Mouse (Mus musculus) hindbrain, embryonic 10.5 days (tissue): ENCODE measurements at regions not wholly inside any gene's neighbourhood (a gene's known extent, or its start where the extent isn't known, plus 50 kb on each side); places are given as distances from the start of the nearest gene placed in this dataset.

Experiments
- DNase-seq: peaks from one replicate; pipeline ENCODE4 v3.0.0-alpha.2; 2017; ENCODE audit warnings: low spot score
- H3K27ac ChIP-seq: fragments of 300-500 bp; sonication (generic); 2 replicates; pipeline ENCODE4 v1.5.1; 2016; ENCODE audit warnings: mild to moderate bottlenecking, moderate library complexity
- H3K27me3 ChIP-seq: fragments of 300-500 bp; sonication (generic); 2 replicates; pipeline ENCODE4 v1.6.1; 2016; ENCODE audit warnings: mild to moderate bottlenecking; ENCODE audit not compliant: poor library complexity, insufficient read depth, severe bottlenecking
- H3K36me3 ChIP-seq: fragments of 300-500 bp; sonication (generic); 2 replicates; pipeline ENCODE4 v1.6.1; 2016; ENCODE audit warnings: mild to moderate bottlenecking, moderate library complexity
- H3K4me1 ChIP-seq: fragments of 300-500 bp; sonication (generic); replicated peaks from 2 replicates; pipeline ENCODE4 v1.6.1; 2016; ENCODE audit warnings: mild to moderate bottlenecking
- H3K4me3 ChIP-seq: fragments of 300-500 bp; sonication (generic); 2 replicates; pipeline ENCODE4 v1.5.1; 2016; ENCODE audit warnings: mild to moderate bottlenecking, moderate library complexity
- H3K9me3 ChIP-seq: fragments of 300-500 bp; sonication (generic); 2 replicates; pipeline ENCODE4 v1.6.1; 2016; ENCODE audit warnings: mild to moderate bottlenecking, moderate library complexity
- WGBS: fragments of 180-500 bp; shearing (Covaris S2); methylation state at CpG from one replicate; pipeline ENCODE4 v1.1.7; 2016; 5-methylcytosine and 5-hydroxymethylcytosine counted together

DNA sequence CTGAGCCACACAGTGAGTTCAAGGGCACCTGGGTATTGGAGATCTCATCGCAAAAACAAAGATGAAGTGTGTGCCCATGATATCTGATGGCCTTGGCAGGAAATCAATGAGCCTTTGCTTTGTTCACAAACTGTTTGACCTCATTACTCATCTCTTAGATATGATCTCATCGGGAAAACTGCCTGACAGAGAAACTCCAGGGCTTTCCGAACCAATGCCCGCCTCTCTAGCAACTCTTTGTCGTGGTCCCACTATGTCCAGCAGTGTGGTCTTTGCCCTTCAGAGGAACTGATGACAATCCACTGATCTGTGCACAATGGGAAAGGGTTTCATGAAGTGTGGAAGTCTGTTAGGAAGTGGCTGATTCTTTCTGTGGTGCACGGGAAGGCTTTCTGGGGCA is 247.2 kb upstream of the Far2 start:
- no peak for DNase-seq
- no peaks in the 10 kb centered on the region for H3K36me3 ChIP-seq
- 92% methylated on average over 6 of the region's 6 CpGs for WGBS

DNA sequence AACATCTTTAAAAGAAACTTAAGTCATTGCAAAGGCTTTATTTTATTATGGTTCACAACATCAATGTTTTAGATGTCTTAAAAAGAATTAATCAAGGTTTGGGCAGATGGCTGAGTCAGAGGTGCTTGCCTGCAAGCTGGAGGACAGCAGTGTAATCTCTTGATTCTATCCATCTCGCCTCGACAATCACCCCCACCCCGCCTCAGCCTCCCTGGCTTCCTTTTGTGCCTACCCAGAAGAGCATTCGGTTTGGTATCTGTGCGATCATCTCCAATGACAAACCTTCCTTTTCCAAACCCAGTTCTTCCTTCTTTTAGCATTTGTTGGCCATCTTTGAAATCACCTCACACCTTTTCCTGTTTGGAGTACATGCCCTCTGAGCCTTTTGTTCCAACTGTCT is 246.2 kb upstream of the Far2 start:
- DNase-seq, result no peak
- no peaks in the 10 kb centered on the region for H3K36me3 ChIP-seq
- no peak overlapping the region for H3K4me3 ChIP-seq
- H3K4me1 ChIP-seq, result no peaks in the 10 kb centered on the region
- H3K27me3 ChIP-seq, result no peaks in the 10 kb centered on the region
- H3K9me3 ChIP-seq, result no peaks in the 10 kb centered on the region
- no peak overlapping the region for H3K27ac ChIP-seq
- 92% methylated on average over 5 of the region's 5 CpGs for WGBS

More for the DNA sequence above, 247.2 kb upstream of the Far2 start:
- no peak overlapping the region for H3K27ac ChIP-seq
- no peaks in the 10 kb centered on the region for H3K4me1 ChIP-seq
- H3K9me3 ChIP-seq, result no peaks in the 10 kb centered on the region
- no peaks in the 10 kb centered on the region for H3K27me3 ChIP-seq
- no peak overlapping the region for H3K4me3 ChIP-seq

DNA sequence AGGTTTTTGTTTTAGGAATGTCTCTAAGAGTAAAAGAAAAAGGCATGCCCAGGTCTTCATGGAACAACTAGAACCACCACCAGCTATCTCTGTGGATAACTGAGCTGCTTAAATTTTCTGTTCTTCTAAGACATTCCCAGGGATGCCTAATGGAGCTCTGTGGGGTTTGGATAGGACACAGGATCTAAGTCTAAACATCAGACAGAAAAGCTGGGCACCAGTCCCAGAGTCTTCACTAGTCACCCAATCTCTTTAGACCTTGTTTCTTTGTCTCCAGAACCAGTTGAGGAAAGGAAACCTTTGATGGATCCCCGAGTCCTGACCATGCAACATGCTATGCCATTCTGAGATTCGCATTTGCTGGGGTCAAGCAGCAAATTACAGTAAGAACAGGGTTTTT is 243.2 kb upstream of the Far2 start:
- WGBS, result 92% methylated on average over 2 of the region's 2 CpGs
- no peak for DNase-seq
- H3K36me3 ChIP-seq, result no peaks in the 10 kb centered on the region
- no peaks in the 10 kb centered on the region for H3K9me3 ChIP-seq
- H3K27ac ChIP-seq, result no peak overlapping the region
- H3K27me3 ChIP-seq, result no peaks in the 10 kb centered on the region
- no peak overlapping the region for H3K4me3 ChIP-seq
- H3K4me1 ChIP-seq, result no peaks in the 10 kb centered on the region

DNA sequence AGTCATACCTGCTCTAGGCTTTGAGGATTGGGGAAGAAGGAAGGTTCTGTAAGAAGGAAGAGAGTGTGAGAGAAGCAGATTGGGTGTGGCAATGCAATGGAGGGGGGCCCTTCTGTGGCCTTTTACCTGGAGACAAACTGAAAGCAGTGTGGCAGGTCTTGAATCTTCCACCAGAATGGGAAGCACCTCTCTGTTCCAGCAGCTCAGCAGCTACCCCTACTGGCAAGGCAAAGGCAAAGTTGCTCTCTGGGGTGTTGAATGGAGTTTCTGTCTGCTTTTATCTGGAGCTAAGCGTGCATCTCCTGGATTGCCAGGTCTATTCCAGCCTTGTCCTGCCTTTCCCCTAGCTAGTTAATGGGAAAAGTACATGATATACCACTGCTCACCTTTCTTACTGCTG is 236.3 kb upstream of the Far2 start:
- DNase-seq, result peak; percentile 49
- Histone ChIP-seq H3K4me3 (no peak overlapping the region), H3K27ac (no peak overlapping the region), H3K4me1 (no peaks in the 10 kb centered on the region), H3K27me3 (no peaks in the 10 kb centered on the region), H3K36me3 (no peaks in the 10 kb centered on the region), H3K9me3 (no peaks in the 10 kb centered on the region)
- 33% methylated on average over 1 of the region's 1 CpGs for WGBS

DNA sequence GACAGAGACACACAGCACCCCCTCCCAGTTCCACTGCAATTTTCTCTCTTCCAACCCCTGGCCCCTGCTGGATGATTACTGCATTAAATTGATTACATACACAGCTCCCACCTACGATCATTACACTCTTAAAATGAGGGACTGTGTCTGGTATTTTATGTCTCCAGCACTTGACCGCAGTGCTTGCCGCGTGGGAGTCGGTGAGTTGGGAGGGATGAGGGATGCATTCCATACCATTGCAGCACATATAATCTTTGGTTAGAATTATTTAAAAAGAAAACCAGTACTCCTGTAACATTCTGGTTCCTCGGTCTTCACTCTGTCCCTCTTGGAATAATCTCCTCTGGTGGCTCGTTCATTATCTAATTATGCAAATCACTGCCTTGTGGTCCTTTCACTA is 230.2 kb upstream of the Far2 start:
- Histone ChIP-seq H3K27me3 (no peaks in the 10 kb centered on the region), H3K27ac (no peak overlapping the region), H3K36me3 (no peaks in the 10 kb centered on the region), H3K4me1 (0 out of 2 replicates have a peak, but pooled peaks cover under 1% of the 10 kb centered on the region), H3K4me3 (no peak overlapping the region), H3K9me3 (no peaks in the 10 kb centered on the region)
- DNase-seq, result no peak
- WGBS, result 84% methylated on average over 7 of the region's 7 CpGs

DNA sequence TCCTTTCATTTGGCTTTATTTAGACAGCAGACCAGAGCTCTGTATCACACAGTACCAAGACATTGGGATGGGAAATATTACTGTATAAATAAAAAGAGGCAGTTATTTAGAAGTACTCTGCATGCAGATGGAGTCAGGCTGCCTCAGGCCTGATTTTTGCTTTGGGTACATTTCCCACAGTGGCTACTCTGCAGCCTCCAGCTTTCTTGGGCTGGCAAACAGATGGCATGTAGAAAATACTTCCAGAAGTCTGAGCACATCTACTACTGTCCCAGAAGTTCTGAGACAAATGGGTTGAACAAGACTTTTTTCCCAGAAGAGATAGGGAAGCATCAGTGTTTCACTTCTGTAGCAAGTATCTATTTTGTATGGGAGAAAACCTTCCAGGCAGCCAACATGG is 229.8 kb upstream of the Far2 start:
- Histone ChIP-seq H3K4me1 (peaks cover 4% of the 10 kb centered on the region; the same call in 1 of the 2 replicates), H3K4me3 (no peak overlapping the region), H3K27ac (no peak overlapping the region), H3K9me3 (no peaks in the 10 kb centered on the region), H3K36me3 (no peaks in the 10 kb centered on the region), H3K27me3 (no peaks in the 10 kb centered on the region)
- no peak for DNase-seq

DNA sequence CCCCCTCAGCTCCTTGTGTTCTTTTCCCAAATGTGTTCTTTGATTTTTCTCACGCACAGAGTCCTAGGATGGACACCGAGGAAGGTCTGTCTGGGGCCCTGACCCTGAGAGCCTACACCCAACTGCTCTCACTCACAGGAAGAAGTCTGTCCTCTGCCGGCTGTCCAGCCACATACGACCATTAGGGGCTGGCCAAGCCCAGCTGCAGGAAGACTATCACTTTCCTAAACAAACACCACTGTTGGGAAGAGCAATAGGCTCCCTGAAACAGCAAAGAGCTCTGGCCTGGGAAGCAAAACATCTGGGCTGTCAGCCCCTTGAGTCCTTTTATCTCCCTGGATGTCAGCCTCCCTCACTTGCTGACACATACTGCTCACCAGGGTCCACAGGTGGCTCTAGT is 224.8 kb upstream of the Far2 start:
- Histone ChIP-seq H3K4me1 (peaks cover 5% of the 10 kb centered on the region; the same call in 1 of the 2 replicates), H3K27ac (no peak overlapping the region), H3K36me3 (no peaks in the 10 kb centered on the region), H3K4me3 (no peak overlapping the region), H3K9me3 (no peaks in the 10 kb centered on the region), H3K27me3 (no peaks in the 10 kb centered on the region)
- peak; percentile 19 for DNase-seq
- 49% methylated on average over 4 of the region's 4 CpGs for WGBS

DNA sequence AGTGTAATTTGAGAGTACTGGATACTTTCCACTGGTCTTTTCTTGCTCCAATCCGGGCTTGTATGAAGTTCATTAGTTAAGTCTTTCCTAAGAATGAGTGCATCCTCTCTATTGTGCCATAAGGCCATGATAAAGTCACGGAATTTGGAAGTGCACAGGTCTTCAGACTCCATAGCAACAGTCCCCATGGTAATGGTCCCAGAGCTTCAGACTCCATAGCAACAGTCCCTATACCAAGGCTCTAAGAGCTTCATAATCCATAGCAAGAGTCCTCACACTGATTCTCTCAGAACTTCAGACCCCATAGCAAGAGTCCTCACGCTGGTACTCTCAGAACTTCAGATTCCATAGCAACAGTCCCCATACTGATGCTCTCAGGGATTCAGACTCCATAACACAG is 214.5 kb upstream of the Far2 start:
- Histone ChIP-seq H3K27me3 (no peaks in the 10 kb centered on the region), H3K27ac (no peak overlapping the region), H3K4me3 (no peak overlapping the region), H3K36me3 (no peaks in the 10 kb centered on the region), H3K9me3 (no peaks in the 10 kb centered on the region), H3K4me1 (no peaks in the 10 kb centered on the region)
- DNase-seq, result no peak
- WGBS, result 73% methylated on average over 3 of the region's 3 CpGs

DNA sequence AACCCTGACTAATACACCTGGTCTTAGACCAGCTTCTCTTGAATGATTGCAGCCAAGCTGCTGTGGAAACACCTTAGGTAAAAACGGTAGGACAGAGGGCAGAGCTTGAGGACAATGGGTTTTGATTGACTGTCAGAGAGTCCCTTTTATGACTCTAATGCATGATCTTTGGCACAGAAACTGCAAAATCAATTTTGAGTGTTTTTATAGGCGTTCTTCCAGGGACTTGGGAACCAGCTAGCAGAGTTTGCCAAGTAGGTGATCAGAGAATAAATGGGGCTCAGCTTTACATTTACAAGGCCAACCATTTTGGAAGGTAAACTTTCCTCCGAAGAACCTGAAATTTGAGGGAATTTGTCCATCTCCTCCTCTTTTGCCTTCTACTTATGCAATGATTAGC is 213.6 kb upstream of the Far2 start:
- Histone ChIP-seq H3K27me3 (no peaks in the 10 kb centered on the region), H3K27ac (no peak overlapping the region), H3K4me1 (no peaks in the 10 kb centered on the region), H3K4me3 (no peak overlapping the region), H3K9me3 (no peaks in the 10 kb centered on the region), H3K36me3 (no peaks in the 10 kb centered on the region)
- DNase-seq, result no peak
- WGBS, result 90% methylated on average over 3 of the region's 3 CpGs

DNA sequence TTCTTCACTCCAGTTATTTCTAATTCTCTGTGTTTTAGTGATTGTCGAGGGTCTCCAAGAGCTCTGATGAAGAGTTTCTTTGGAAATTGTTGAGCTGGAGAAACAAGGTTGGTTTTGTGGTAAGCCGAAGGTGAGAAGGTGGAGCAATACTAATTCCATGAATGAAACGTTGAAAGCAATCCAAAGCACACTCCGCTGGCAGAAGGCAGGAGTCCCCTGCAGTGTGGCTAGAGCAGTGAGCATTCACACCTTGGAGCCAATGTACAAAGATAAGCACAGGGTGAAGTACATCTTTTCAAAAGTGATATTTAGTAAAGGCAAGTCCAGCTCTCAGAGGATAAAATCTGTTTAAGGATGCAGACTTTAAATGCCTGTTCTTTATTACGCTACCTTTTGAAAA is 208.2 kb upstream of the Far2 start:
- H3K27me3 ChIP-seq, result no peaks in the 10 kb centered on the region
- H3K9me3 ChIP-seq, result no peaks in the 10 kb centered on the region
- no peak overlapping the region for H3K4me3 ChIP-seq
- no peaks in the 10 kb centered on the region for H3K36me3 ChIP-seq
- DNase-seq, result no peak
- no peak overlapping the region for H3K27ac ChIP-seq
- no peaks in the 10 kb centered on the region for H3K4me1 ChIP-seq
- WGBS, result 83% methylated on average over 5 of the region's 5 CpGs

DNA sequence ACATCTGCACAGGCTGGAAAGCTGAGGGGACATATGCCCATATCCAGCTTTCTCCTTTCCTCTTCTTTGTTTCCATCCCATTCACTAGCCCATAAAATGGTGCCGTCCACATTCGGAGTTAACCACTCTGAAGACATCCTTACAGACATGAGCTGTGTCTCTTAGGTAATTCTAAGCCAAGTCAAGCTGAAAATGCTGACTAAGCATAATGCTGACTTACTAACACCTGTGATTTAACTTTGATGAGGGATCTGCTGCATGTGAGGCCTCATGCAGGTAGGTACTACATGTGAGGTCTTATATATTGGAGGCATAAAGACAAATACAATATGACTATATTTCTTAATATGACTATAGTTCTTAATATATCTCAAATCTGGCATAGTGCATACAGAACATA is 197.1 kb upstream of the Far2 start:
- H3K36me3 ChIP-seq, result no peaks in the 10 kb centered on the region
- DNase-seq, result no peak
- no peak overlapping the region for H3K4me3 ChIP-seq
- no peaks in the 10 kb centered on the region for H3K4me1 ChIP-seq
- H3K9me3 ChIP-seq, result no peaks in the 10 kb centered on the region
- WGBS, result 86% methylated on average over 2 of the region's 2 CpGs
- H3K27me3 ChIP-seq, result no peaks in the 10 kb centered on the region
- H3K27ac ChIP-seq, result no peak overlapping the region

DNA sequence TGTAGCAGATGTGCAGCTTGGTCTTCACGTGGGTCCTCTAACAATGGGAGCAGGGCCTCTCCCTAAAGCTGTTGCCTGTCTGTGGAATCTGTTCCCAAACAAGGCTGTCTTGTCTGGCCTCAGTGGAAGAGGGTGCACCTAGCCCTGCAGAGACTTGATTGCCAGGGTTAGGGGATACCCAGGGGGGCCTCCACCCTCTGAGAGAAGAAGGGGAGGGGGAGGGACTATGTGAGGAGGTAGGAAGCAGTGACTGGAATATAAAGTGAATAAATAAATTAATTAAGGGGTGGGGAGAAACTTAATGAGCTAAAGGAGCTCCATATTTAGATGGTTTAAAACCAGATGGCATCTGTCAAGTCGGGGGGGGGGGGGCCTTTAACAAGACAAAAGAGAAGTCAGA is 185.9 kb upstream of the Far2 start:
- H3K4me1 ChIP-seq, result 0 out of 2 replicates have a peak, but pooled peaks cover 4% of the 10 kb centered on the region
- H3K36me3 ChIP-seq, result no peaks in the 10 kb centered on the region
- H3K27me3 ChIP-seq, result no peaks in the 10 kb centered on the region
- no peaks in the 10 kb centered on the region for H3K9me3 ChIP-seq
- DNase-seq, result no peak
- H3K27ac ChIP-seq, result no peak overlapping the region
- no peak overlapping the region for H3K4me3 ChIP-seq
- WGBS, result 57% methylated on average over 2 of the region's 2 CpGs

DNA sequence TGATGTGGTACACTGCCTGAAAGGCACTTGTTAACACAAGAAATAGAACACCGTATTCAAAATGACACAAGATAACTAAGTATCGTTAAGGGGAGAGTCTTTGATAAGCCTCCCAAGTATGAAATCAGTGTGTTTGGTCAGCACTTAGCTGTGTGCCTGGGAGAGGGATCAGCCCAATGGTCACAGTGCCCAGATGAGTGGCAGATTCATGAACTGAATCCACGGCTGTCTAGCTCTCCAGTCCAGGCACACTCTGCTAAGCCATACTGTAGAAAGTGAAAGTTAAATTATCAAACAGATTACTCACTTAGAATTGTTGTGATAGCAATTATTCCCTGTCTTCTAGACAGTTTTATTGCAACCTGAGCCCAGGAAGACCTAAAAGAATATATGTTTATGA is 176.0 kb upstream of the Far2 start:
- Histone ChIP-seq H3K36me3 (no peaks in the 10 kb centered on the region), H3K4me3 (no peak overlapping the region), H3K27ac (no peak overlapping the region), H3K27me3 (no peaks in the 10 kb centered on the region), H3K9me3 (no peaks in the 10 kb centered on the region), H3K4me1 (no peaks in the 10 kb centered on the region)
- 86% methylated on average over 3 of the region's 3 CpGs for WGBS
- DNase-seq, result no peak

DNA sequence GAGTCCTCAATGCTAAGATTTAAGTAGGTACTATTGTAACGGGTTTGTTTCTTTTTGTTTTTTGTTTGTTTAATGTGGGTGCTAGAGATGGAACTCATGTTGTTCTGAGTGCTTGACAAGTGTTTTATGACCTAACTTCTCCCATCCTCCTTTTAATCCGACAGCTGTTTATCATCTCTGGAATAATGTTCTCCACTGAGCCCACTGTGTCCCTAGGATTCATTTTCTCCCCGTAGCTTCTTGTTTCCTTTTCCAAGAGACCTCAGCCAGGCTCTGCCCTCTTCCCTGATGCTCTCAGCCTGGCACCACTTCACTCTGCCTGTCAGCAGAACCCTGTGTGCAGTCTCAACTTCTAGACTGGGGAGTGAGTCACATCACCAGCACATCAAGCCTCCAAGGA is 173.9 kb upstream of the Far2 start:
- no peak for DNase-seq
- Histone ChIP-seq H3K27me3 (no peaks in the 10 kb centered on the region), H3K36me3 (no peaks in the 10 kb centered on the region), H3K9me3 (no peaks in the 10 kb centered on the region), H3K27ac (no peak overlapping the region), H3K4me3 (no peak overlapping the region), H3K4me1 (no peaks in the 10 kb centered on the region)
- WGBS, result 87% methylated on average over 3 of the region's 3 CpGs
